Mouse (Mus musculus) frontal cortex, postnatal 10 days (tissue): ENCODE measurements at regions not wholly inside any gene's neighbourhood (a gene's known extent, or its start where the extent isn't known, plus 50 kb on each side); places are given as distances from the start of the nearest gene placed in this dataset.
"Not testable (repeated sequence)": the region's sequence is repeated elsewhere in the genome, so short reads cannot be mapped to it uniquely, and the experiment has no call there.

ENCODE experiments used
- DNase-seq, 2 experiments: peaks; one replicate each; pipeline ENCODE4 v3.0.0; 2022; ENCODE audit warnings: low spot score in 2 of 2, mixed read lengths in 1 of 2

GRCm38 (mm10) chr13:72541706-72542105, 86.9 kb upstream of the Irx2 start:
- no peak for DNase-seq

DNA sequence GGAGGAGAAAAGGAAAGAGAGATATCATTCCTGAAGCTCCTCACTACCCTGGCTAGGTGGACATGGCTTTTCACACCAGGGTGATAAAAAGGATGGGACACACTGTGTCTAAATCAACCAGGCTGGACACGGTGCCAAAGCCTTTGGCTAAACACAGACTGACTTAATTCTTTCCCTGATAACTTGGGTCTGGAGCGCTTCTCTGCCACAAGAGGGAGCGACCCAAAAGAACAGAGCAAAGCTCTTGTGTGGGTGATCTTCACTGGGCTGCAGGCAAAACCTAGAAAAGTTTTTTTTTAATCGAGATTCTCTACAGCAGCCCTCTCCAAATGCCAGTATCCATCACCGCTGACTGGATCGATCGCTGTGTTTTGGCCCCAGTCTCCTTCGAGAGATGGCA, 70.7 kb upstream of the Irx2 start:
- no peak for DNase-seq

GRCm38 (mm10) chr13:72571871-72572270, 56.7 kb upstream of the Irx2 start:
- DNase-seq: no peak

- no peak for DNase-seq
These were observed 55.8 kb upstream of the Irx2 start for GRCm38 (mm10) chr13:72572846-72573245.

GRCm38 (mm10) chr13:72574126-72574525, 54.5 kb upstream of the Irx2 start:
- DNase-seq: not testable (repeated sequence)

GRCm38 (mm10) chr13:72576485-72576884, 52.1 kb upstream of the Irx2 start:
- DNase-seq: no peak

- DNase-seq: no peak
These were observed 50.2 kb upstream of the Irx2 start for GRCm38 (mm10) chr13:72578416-72578815.
